In the genomic region with DNA sequence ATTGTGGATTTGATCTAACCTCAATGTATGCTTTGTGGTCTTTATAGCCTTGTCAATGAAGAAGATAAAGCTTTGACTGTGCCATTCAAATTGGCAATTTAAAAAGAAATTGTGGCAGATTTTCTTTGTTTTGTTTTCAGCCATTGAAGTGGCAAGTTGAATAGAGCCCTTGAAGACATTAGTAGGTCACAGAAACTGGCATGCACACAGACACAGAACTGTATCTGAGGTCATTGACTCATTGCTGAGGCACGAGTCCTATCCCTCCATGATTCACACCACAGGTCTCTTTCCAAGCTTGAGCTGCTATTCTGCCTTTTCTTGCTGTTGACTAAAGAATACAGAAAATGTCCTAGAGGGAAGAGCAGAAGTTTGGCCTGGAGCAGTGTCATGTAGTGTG, we compare ENCODE assay signal across 27 mouse cellular contexts. TPM values are rescaled to one million over a fixed set of nuclear protein-coding genes. Genes with fewer than 3 reads are reported as not detected.
DNase-seq lines count a peak whose midpoint lies in the region; TF ChIP-seq lines count a peak whose summit lies in the region.
"Had no signal": no experiment of that assay in that cellular context is flagged by ENCODE, and none has a peak within 500 bp of the region (broad histone marks: within the 10 kb centered on the region; RNA-seq: fewer than 3 reads in every experiment).

No protein-coding gene starts in this region.

- no peak for TF ChIP-seq CTCF in C2C12 (IDR thresholded peaks at IDR 0.05; ENCODE audit: control insufficient read depth, insufficient read depth, insufficient read length)

- H3ac ChIP-seq in C2C12 (ENCODE audit: control insufficient read depth, insufficient read length, low read depth): no peak overlapping the region
- no peak overlapping the region for H3ac ChIP-seq in myocyte (ENCODE audit: control insufficient read depth, insufficient read length)

- DNase-seq in 3134 (ENCODE audit: extremely low read depth, insufficient read length, low spot score): peak; percentile 58
- peak; percentile 25 for DNase-seq in adrenal gland, postnatal 10 days
- DNase-seq in yolk sac, embryonic 10.5 days (ENCODE audit: low spot score): no peak
- DNase-seq in thymus, postnatal 0 days (ENCODE audit: low spot score): no peak
- DNase-seq in spleen, adult 12 weeks (ENCODE audit: low spot score): no peak
- DNase-seq: cerebellum, adult 9-10 months; forebrain, postnatal 0 days; gastrocnemius, postnatal 14 days; heart, postnatal 36 days; kidney, adult 18-20 months; layer of hippocampus, adult 9-11 months; lung, postnatal 36 days; right cerebral cortex, postnatal 4 days; thymus, postnatal 36 days had no signal

- no peak for TF ChIP-seq POLR2A in myocyte (IDR thresholded peaks at IDR 0.05; ENCODE audit: insufficient read length, low read depth)

- peak overlapping the region; percentile 28 for H3K4me2 ChIP-seq in myocyte (ENCODE audit: low read depth)
- H3K4me2 ChIP-seq: heart, embryonic 15.5 days; hindbrain, embryonic 13.5 days; limb, embryonic 15.5 days; liver, embryonic 15.5 days; lung, embryonic 15.5 days; midbrain, embryonic 13.5 days; neural tube, embryonic 12.5 days; stomach, embryonic 15.5 days had no signal

- H3K27me3 ChIP-seq in C2C12 (ENCODE audit: control insufficient read depth, insufficient read depth, insufficient read length) (no peaks in the 10 kb centered on the region), myocyte (ENCODE audit: control insufficient read depth, insufficient read depth, insufficient read length) (no peaks in the 10 kb centered on the region)
- H3K27me3 ChIP-seq: heart, embryonic 15.5 days; hindbrain, embryonic 13.5 days; limb, embryonic 15.5 days; liver, embryonic 15.5 days; lung, embryonic 15.5 days; midbrain, embryonic 13.5 days; neural tube, embryonic 12.5 days; stomach, embryonic 15.5 days had no signal

- H3K79me3 ChIP-seq in C2C12 (ENCODE audit: low read depth): no peaks in the 10 kb centered on the region

- H3K79me2 ChIP-seq in C2C12 (ENCODE audit: control insufficient read depth, insufficient read depth) (no peaks in the 10 kb centered on the region), myocyte (ENCODE audit: control insufficient read depth, insufficient read depth) (no peaks in the 10 kb centered on the region)

- H3K4me3 ChIP-seq in C2C12 (ENCODE audit: insufficient read depth, poor library complexity, severe bottlenecking): no peak overlapping the region
- H3K4me3 ChIP-seq in myocyte: no peak overlapping the region
- H3K4me3 ChIP-seq: embryonic facial prominence, embryonic 10.5 days; heart, embryonic 15.5 days; hindbrain, embryonic 13.5 days; limb, embryonic 15.5 days; liver, embryonic 15.5 days; lung, embryonic 15.5 days; megakaryocyte, embryonic 14.5 days; midbrain, embryonic 13.5 days; neural tube, embryonic 12.5 days; stomach, embryonic 15.5 days had no signal

- H3K36me3 ChIP-seq in C2C12 (ENCODE audit: control insufficient read depth, insufficient read depth) (peaks cover 19% of the 10 kb centered on the region), myocyte (ENCODE audit: control insufficient read depth, insufficient read depth) (peaks cover 4% of the 10 kb centered on the region)
- H3K36me3 ChIP-seq: embryonic facial prominence, embryonic 10.5 days; heart, embryonic 15.5 days; hindbrain, embryonic 13.5 days; limb, embryonic 15.5 days; liver, embryonic 15.5 days; lung, embryonic 15.5 days; midbrain, embryonic 13.5 days; neural tube, embryonic 12.5 days; stomach, embryonic 15.5 days had no signal

TF ChIP-seq in C2C12, 6 proteins besides CTCF, POLR2A, EP300 and RAD21:
- TF ChIP-seq MAX (IDR thresholded peaks at IDR 0.05) (peak; percentile 78), FOSL1 (IDR thresholded peaks at IDR 0.05; ENCODE audit: insufficient read depth, low read length, poor library complexity, severe bottlenecking) (peak; percentile 33), MYOD1 (IDR thresholded peaks at IDR 0.05; ENCODE audit: control insufficient read depth, insufficient read length, low read depth) (peak; percentile 27), MYOG (IDR thresholded peaks at IDR 0.05; ENCODE audit: control insufficient read depth, extremely low read depth, insufficient read length) (no peak), USF1 (IDR thresholded peaks at IDR 0.05; ENCODE audit: low read depth) (no peak), CEBPB (IDR thresholded peaks at IDR 0.05; ENCODE audit: low read depth) (no peak)

TF ChIP-seq in myocyte, 11 proteins besides CTCF, POLR2A, EP300 and RAD21:
- TF ChIP-seq USF1 (IDR thresholded peaks at IDR 0.05; ENCODE audit: low read depth) (peak; percentile 27), MYOD1 (IDR thresholded peaks at IDR 0.05; ENCODE audit: control insufficient read depth in 1 of 3, insufficient read length in 2 of 3, low read depth in 2 of 3) (no peak)

RNA-seq across cellular contexts. Expression of gene Osmr, which starts 24.9 kb away (rescaled TPM):
- polyA plus RNA-seq in C2C12 (2012; fragmentation: generic; extraction: Trizol) (5.9 TPM), myocyte (2012; fragmentation: generic; extraction: Trizol) (6.2 TPM)
- 1 to 10 TPM; 7.0 to 7.5 TPM for total RNA-seq in adrenal gland, postnatal 10 days (2021)
- polyA plus RNA-seq in thymus, postnatal 0 days (2015; fragmentation: Nextera tagmentation; extraction: Ambion mirVana): 5.4 and 6.0 TPM in 2 replicates
- total RNA-seq: common myeloid progenitor, adult 5-6 weeks had no signal

Comparison
In these comparisons a context has a peak if more than half of its experiments do, and no peak if none do; other contexts are left out.
1. DNase-seq: peak in 3134 (single experiment) and adrenal gland, postnatal 10 days (single experiment); none in yolk sac, embryonic 10.5 days (single experiment), thymus, postnatal 0 days (single experiment) and spleen, adult 12 weeks (single experiment).